In the genomic region with DNA sequence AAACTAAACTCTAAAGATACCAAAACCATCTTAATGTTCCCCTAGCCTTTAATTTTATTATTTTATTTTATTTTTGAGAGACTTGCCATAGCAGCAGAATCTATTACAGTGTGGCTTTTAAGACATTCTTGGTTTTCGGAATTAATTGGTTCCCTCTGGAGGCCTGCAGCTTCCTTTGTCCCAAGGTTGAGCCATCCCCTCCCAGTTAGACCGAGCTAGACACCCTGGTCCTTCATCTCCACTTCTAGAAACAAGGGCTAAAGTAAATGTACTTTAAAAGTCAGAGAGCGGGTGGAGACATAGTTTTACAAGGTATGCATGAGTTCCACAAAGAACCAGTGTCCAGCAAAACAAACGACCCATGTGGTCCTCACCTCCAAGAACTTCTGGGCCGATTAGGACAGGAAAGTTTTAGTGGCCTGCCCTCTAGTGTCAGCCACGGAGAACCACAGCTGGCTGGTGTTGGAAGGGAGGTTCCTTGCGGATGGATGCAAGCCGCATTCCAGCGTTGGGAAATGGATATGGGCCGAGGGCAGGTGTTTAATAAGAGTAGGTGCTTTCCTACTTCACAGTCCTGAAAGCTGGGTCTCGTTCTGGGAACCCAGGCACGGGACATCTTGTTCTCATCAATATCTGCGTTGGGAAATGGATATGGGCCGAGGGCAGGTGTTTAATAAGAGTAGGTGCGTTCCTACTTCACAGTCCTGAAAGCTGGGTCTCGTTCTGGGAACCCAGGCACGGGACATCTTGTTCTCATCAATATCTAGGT, we compare ENCODE assay signal across 8 mouse cellular contexts.
DNase-seq lines count a peak whose midpoint lies in the region; ATAC-seq and TF ChIP-seq lines count a peak whose summit lies in the region.

No protein-coding gene starts in this region.

- no peak for TF ChIP-seq POLR2A in embryonic fibroblast, embryonic 13.5 days (IDR thresholded peaks at IDR 0.05; ENCODE audit: low read depth, low read length)

- H3K9ac ChIP-seq in heart, embryonic 16.5 days (ENCODE audit: low read length) = no peak overlapping the region
- H3K9ac ChIP-seq in liver, embryonic 16.5 days (ENCODE audit: low read depth, low read length) = no peak overlapping the region

- H3K4me2 ChIP-seq in heart, embryonic 16.5 days (ENCODE audit: low read depth, low read length) = no peak overlapping the region
- no peak overlapping the region for H3K4me2 ChIP-seq in liver, embryonic 16.5 days (ENCODE audit: low read depth, low read length)

- peak; percentile 78 for TF ChIP-seq CTCF in E14TG2a.4 (conservative IDR thresholded peaks at IDR 0.05; ENCODE audit: low read length)
- peak; percentile 79; the same call in 1 of the 2 replicates for TF ChIP-seq CTCF in embryonic fibroblast, embryonic 13.5 days (IDR thresholded peaks at IDR 0.05; ENCODE audit: borderline replicate concordance, insufficient read depth, low read length)

- peak; percentile 90 for DNase-seq in brain, adult 2 months (ENCODE audit: low read depth, low spot score)
- peak; percentile 81 for DNase-seq in kidney, postnatal 10 days
- peak; percentile 34 for DNase-seq in urinary bladder, adult 2 months (ENCODE audit: low spot score)

- peaks cover 11% of the 10 kb centered on the region for H3K36me3 ChIP-seq in E14TG2a.4 (ENCODE audit: insufficient read depth, low read length)
- no peaks in the 10 kb centered on the region for H3K36me3 ChIP-seq in heart, embryonic 16.5 days (ENCODE audit: control insufficient read depth, insufficient read depth)
- H3K36me3 ChIP-seq in liver, embryonic 16.5 days (ENCODE audit: control insufficient read depth, insufficient read depth) = no peaks in the 10 kb centered on the region

- H3K9me3 ChIP-seq in E14TG2a.4 (ENCODE audit: low read length) = no peaks in the 10 kb centered on the region
- no peaks in the 10 kb centered on the region for H3K9me3 ChIP-seq in heart, embryonic 16.5 days (replicated peaks; ENCODE audit: control insufficient read depth, low read length)
- H3K9me3 ChIP-seq in liver, embryonic 16.5 days (replicated peaks; ENCODE audit: control insufficient read depth, low read length) = no peaks in the 10 kb centered on the region

- peak overlapping the region; percentile 12 for H3K27ac ChIP-seq in embryonic fibroblast, embryonic 13.5 days (ENCODE audit: insufficient read depth, low read length)
- peak overlapping the region; percentile 70 for H3K27ac ChIP-seq in heart, embryonic 16.5 days (ENCODE audit: low read length)
- no peak overlapping the region for H3K27ac ChIP-seq in liver, embryonic 16.5 days (ENCODE audit: low read length)

- peaks cover 20% of the 10 kb centered on the region for H3K4me1 ChIP-seq in E14TG2a.4 (replicated peaks; ENCODE audit: low read depth, low read length)
- H3K4me1 ChIP-seq in embryonic fibroblast, embryonic 13.5 days (ENCODE audit: control insufficient read depth, insufficient read depth, low read length) = no peaks in the 10 kb centered on the region
- peaks cover 6% of the 10 kb centered on the region; the same call in 1 of the 2 replicates for H3K4me1 ChIP-seq in heart, embryonic 16.5 days (ENCODE audit: control insufficient read depth, insufficient read depth, low read length)
- no peaks in the 10 kb centered on the region for H3K4me1 ChIP-seq in liver, embryonic 16.5 days (ENCODE audit: control insufficient read depth, low read depth, low read length)

- ATAC-seq in heart, embryonic 16.5 days (replicated peaks; ENCODE audit: extremely low read depth, insufficient read depth, low FRiP score) = peak; percentile 55; the same call in 1 of the 2 replicates
- 0 out of 2 replicates have a peak, but pooled peaks have one; percentile 32 for ATAC-seq in liver, embryonic 16.5 days (ENCODE audit: low read depth)
- ATAC-seq in neutrophil, adult 5-6 weeks (ENCODE audit: extremely low read depth, insufficient number of reproducible peaks, low FRiP score, poor library complexity, severe bottlenecking) = peak; percentile 29; the same call in 1 of the 2 replicates

- H3K4me3 ChIP-seq in E14TG2a.4 (replicated peaks; ENCODE audit: low read length) = no peak overlapping the region
- H3K4me3 ChIP-seq in embryonic fibroblast, embryonic 13.5 days (ENCODE audit: insufficient read depth, low read length) = no peak overlapping the region
- H3K4me3 ChIP-seq in heart, embryonic 16.5 days (ENCODE audit: low read length) = no peak overlapping the region
- no peak overlapping the region for H3K4me3 ChIP-seq in liver, embryonic 16.5 days (ENCODE audit: low read depth, low read length)

- WGBS in heart, embryonic 16.5 days = 33% methylated on average over 17 of the region's 17 CpGs
- 31% methylated on average over 17 of the region's 17 CpGs for WGBS in liver, embryonic 16.5 days (ENCODE audit: insufficient replicate concordance)

- H3K27me3 ChIP-seq in E14TG2a.4 (ENCODE audit: insufficient read depth, low read length) = peaks cover 5% of the 10 kb centered on the region
- H3K27me3 ChIP-seq in heart, embryonic 16.5 days (ENCODE audit: control insufficient read depth, insufficient read depth, low read length) = no peaks in the 10 kb centered on the region
- no peaks in the 10 kb centered on the region for H3K27me3 ChIP-seq in liver, embryonic 16.5 days (ENCODE audit: control insufficient read depth, insufficient read depth, low read depth, low read length)

Comparison
In these comparisons a context has a peak if more than half of its experiments do, and no peak if none do; other contexts are left out.
1. DNase-seq: peak in every context shown above with its lines; median percentile 90 in brain, adult 2 months; 81 in kidney, postnatal 10 days; 34 in urinary bladder, adult 2 months.